Mouse (Mus musculus) adipocyte (in vitro differentiated cells): ENCODE measurements around the gene Tmem208.
A peak's percentile ranks its signal among the peaks of the same experiment; 100 is the strongest.

Experiments used
- DNase-seq: peaks from one replicate; pipeline ENCODE4 v3.0.0-alpha.2; 2016; ENCODE audit warnings: low spot score

The Tmem208 gene

DNA sequence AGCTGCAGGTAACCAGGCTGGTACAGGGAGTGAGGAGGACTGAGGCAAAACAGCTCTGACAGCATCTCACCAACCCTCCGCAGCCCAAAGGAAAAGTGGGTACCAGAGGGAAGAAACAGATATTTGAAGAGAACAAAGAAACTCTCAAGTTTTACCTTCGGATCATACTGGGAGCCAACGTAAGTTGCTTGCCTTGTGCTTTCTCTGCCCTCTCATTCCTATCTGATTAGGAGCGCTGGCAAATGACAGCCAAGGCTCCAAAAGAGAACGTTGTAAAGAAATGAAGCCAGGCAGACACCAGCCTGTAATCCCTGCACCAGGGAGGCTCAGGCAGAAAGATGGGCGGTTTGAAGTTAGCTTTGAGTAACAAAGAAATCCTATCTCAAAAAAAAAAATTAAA lies 814 bp downstream of the Tmem208 start:
- DNase-seq, result no peak

DNA sequence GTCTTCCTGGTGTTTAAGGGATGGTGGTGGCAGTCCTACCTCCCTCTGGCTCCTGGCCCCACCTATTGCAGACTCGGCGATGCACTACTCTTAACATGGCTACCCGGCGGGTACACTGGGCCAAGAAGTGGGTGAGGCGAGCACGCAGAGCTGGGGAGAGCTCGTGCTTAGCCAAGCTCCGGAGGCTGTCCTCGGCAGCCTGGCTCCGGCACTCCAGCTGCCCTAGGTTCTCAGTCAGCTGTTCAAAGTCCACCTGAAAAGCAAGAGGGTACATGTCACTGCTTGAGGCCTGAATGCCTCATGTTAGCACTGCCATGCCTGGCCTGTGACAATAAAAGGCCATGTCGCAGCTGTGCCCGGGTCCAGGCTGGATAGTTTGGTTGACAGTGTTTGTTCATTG lies 4.2 kb downstream of the Tmem208 start:
- DNase-seq, result no peak

DNA sequence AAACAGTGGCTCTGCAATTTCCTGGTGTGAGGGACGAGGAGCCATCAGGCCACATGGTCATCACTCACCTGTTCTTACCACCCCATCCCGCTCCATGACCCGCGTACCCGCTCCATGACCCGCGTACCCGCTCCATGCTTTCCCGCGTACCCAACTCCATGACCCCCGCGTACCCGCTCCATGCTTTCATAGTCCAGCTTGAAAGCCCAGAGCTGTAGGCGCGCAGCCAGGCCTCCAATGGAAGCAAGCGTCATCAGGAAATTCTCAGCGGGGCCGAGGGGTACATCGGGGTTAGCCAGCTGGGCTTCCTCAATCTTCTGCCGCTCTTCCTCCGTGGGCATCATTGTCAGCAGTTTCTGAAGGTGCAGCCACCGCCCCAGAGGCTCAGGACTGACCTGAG lies 5.3 kb downstream of the Tmem208 start:
- DNase-seq, result no peak

DNA sequence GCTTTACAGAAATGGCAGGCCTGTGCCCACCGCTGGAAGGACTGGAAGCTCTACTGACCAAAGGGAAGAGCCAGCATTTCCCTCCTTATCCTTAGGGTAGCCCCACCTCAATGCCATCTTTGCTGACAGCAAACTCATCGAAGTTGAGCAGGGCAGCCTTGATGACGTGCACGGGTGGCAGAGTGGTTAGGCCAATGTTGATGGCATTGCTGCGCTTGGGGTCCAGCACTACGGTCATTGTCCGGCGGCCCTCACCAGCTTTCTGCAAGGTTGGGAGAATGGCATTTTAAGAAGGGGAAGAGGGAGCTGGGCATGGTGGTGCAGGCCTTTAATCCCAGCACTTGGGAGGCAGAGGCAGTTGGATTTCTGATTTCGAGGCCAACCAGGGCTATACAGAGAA lies 5.8 kb downstream of the Tmem208 start:
- DNase-seq, result no peak

GRCm38 (mm10) chr8:105332523-105332922 lies 6.4 kb downstream of the Tmem208 start:
- DNase-seq, result no peak

- DNase-seq, result no peak
Observed at GRCm38 (mm10) chr8:105336373-105337130, 10.4 kb downstream of the Tmem208 start.

- no peak for DNase-seq
Observed at GRCm38 (mm10) chr8:105338992-105339391, 12.8 kb downstream of the Tmem208 start.

DNA sequence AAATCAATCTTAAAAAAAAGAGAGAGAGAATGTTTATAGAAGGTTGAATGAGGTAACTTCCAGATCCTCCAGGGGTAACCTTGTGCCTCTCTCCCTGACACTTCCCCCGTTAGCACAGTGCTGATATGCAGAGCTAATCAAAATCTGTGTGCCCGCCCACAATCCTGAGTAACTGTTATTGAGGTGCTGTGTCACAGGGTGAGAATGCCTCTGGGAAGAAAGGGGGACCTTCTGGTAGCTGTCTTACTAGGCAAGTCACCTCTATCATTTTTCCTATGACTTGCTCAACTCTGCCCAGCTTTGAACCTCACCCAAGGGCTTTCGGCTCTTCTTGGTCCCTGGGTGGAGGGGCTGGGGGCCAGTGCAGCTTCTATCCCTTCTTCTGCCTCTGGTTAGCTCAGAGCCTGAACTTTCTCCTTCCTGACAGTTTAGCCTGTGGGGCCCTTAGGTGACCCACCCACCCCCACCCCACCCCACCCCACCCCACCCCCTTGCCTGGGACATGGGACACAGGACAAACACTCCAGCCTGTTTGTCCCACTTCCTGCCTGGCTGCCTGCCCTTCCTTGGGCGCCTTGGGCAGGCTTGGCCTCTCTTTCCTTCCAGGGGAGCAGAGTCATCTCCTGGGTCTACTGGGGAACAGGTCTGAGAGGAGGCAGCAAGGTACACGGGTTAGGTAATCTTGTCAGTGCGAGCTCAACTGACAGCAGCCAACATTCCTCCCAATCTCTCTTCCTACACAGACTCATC lies 13.9 kb downstream of the Tmem208 start:
- peak; percentile 65 for DNase-seq

DNA sequence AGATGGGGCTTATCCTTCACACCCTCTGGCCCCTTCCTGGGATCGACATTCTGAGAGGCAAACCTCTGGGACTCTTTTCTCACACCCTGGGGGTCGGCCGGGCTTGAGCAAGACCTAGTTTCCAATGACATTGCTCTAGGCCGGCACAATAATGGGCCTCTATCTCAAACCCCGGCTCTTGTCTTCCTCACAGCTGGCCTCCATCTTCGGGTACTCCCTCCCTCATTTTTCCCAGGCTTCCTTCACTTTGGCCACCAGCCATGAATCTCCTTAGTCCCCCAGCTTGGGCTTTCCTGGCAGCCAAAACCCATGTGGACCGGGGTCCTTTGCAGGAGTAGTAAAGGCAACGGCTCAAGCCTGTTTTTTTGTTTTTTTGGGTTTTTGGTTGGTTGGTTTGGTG lies 15.2 kb downstream of the Tmem208 start:
- DNase-seq, result no peak

GRCm38 (mm10) chr8:105342768-105343167 lies 16.6 kb downstream of the Tmem208 start:
- DNase-seq, result no peak

GRCm38 (mm10) chr8:105343791-105344574 lies 17.8 kb downstream of the Tmem208 start:
- peak; percentile 41 for DNase-seq

- peak; percentile 71 for DNase-seq
Observed at GRCm38 (mm10) chr8:105345061-105345975, 19.2 kb downstream of the Tmem208 start.

DNA sequence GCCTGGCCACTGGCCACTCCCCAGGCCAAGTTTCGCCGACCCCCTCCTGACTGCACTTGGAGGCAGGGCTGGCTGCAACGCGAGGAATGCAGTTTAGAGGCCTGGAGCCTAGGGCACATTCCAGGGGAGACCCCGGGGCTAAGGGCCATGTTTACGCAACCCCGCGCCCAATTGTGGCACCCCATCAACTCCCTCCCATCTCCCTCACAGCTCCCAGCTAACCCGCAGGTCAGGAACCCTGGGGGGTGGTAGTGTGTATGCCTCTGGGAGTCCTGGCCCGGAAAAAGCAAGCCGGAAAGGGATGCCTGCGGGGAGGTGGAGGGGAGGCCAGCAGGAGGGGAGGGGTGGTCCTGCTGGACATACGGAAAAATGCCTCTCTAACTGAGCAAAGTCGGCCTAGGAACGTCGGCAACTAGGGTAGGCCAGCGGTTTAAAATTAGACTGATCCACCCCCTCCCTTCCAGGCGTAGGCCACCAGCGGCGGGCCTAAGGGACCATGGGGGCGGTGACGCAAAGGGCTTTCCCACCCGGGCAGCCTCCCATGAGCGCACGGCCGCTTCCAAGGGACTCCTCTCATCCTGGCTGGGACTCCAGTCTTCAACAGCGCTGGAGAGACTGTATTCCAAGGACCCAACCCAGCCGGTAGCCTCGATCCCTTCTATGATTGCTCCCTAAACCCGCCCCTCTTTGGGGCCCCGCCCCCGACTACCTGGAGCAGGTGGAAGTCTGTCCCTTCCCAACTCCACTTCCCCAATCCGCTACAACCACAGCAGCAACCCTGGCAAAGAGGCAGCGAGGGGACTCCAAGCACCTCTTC lies 20.7 kb downstream of the Tmem208 start:
- peak; percentile 62 for DNase-seq

DNA sequence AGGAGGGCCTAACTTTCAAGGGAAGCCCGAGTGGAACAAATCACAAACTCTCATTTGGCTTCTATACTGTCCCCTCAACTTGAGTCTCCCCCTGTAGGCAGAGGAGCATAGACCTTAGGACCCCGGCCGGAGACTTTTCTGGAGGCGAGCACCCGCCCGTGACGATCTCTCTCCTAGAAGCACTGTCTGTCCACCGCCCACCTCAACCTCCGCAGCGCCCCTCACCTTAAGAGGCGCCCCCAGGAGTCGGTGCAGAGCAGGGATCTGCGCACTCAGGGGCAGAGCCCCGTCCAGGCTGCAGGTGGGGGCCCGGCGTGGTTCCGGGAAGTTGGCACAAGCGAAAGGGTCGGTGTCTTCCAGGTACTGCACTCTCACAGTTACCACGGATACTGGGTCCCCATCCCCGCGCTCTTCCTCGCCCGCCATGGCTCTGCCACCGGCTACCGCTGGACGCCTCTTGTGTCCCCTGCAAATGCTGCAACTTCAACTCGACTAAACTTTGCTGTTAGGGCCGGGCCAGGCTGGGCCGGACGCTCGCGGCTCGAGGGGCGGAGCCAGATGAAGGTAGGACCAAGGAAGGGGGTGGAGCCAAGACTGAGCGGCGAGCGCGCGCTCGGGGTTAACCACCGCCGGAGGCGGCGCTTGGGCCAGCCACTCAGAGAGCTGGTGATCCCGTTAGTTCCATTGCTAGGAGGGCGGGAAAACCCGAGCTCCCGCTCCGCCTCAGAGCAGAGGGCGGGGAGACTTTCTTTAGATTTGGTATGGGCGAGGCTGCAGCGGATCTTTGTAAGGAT lies 21.5 kb downstream of the Tmem208 start, which contains the start of gene Fhod1:
Gene Fhod1, minus strand, starts transcription at position 526 of the 794 bp plus-strand sequence.
- peak; percentile 99 for DNase-seq

DNA sequence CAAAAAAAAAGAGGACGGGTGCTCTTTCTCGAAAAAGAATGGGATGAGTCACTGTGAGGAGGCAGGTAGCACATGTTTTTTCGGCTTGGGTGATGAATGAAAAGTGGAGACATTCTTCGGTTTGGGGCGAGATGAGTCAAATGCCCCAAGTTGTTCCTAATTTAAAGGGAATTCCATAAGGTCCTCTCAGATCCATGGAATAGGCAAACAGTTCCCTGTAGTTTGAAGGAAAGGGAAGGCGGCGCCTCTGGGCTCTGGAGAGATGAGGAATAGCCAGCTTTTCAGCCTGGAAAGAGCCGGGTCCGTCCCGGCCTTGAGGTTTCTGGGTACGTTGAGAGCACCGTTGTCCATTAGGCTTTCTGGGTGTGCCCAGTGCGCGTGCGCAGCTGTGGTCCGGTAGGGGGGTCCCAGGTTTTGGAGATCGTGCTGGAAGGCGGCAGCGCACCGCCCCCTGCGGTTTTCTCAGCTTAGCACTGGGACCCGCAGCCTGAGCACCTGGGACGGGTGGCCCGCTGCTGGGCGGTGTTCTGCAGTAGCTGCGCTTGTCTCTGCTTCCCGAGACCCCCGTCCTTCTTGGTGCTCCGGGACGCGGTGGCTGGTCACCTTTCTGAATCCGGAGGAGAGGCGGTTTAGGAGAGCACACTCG lies 22.4 kb downstream of the Tmem208 start, which contains the start of gene Slc9a5:
Gene Slc9a5, plus strand, starts transcription at position 394 of the 646 bp plus-strand sequence.
- peak; percentile 45 for DNase-seq

DNA sequence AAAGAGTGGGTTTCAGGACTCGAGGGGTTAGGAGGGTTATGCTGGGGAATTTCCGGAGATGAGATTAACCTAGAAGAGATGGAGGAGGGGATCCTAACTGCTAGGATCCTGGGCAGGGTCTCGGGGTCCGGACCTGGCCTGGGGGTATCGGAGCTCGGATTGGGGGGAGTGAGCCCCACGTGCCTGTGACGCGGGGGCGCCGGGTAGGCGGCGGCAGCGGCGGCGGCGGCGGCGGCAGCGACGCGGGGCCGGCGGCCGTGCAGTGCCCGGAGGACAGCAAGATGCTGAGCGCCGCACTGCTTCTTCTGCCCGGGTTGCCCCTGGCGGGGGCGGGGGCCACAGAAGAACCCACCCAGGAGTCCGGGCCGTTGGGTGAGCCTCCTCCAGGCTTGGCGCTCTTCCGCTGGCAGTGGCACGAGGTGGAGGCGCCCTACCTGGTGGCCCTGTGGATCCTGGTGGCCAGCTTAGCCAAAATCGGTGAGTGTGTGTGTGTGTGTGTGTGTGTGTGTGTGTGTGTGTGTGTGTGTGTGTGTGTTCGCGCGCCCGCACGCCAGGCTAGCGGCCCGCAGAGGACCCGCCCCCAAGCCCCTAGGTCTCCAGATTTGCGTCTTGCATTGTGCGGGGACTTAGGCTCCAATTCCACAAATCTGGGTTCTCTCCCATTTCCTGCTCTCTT lies 23.1 kb downstream of the Tmem208 start:
- no peak for DNase-seq

GRCm38 (mm10) chr8:105350186-105350585 lies 24.0 kb downstream of the Tmem208 start:
- no peak for DNase-seq

- DNase-seq, result no peak
Observed at GRCm38 (mm10) chr8:105353583-105354135, 27.5 kb downstream of the Tmem208 start.
